Mouse (Mus musculus) bone marrow, adult 2 months (tissue): ENCODE data around the gene Galntl5.

Experiments used
- CTCF ChIP-seq: fragments of 200-500 bp; IDR thresholded peaks from 2 replicates; pipeline ENCODE4 v1.5.1; 2011; ENCODE audit warnings: low read length, control low read depth; ENCODE audit not compliant: control insufficient read depth, insufficient read depth
- POLR2A ChIP-seq: fragments of 200-500 bp; IDR thresholded peaks from 2 replicates; pipeline ENCODE4 v1.6.1; 2011; ENCODE audit warnings: low read depth, mild to moderate bottlenecking, control low read depth, low read length, borderline replicate concordance; ENCODE audit not compliant: control insufficient read depth

DNA sequence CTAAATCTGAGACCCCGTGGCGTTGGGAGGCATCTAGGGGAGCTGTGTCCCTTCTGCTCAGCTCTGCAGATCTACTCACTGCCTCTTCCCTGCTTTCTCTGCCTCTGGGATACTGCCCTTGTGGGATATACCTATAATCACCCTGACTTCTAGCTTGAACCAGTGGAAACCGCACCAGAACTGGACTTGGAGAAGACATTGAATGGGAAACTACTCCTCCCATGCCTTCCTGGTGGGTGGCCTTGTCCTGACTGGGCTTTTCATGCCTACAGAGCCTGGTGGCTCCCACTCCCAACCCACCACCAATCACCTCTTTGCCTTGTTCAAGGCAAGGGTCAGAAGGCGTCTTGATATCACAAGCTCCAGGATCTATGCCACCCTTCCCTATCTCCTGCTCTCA is 26.4 kb upstream of the Galntl5 start:
- TF ChIP-seq CTCF: no peak
- no peak for TF ChIP-seq POLR2A
